Mouse (Mus musculus) cerebellum, adult 2 months (tissue): Measurements from ENCODE around the gene Ptges2.

Source experiments
- CTCF ChIP-seq: fragments of 200-500 bp; IDR thresholded peaks from 2 replicates; pipeline ENCODE4 v1.5.1; 2011; ENCODE audit warnings: low read depth, mild to moderate bottlenecking, control low read depth, low read length, moderate library complexity, borderline replicate concordance; ENCODE audit not compliant: insufficient read depth
- POLR2A ChIP-seq: fragments of 200-500 bp; IDR thresholded peaks from 2 replicates; pipeline ENCODE4 v1.6.1; 2011; ENCODE audit warnings: low read length, control low read depth, borderline replicate concordance; ENCODE audit not compliant: insufficient read depth

GRCm38 (mm10) chr2:32436686-32437372 is 41.1 kb downstream of the Ptges2 start:
- TF ChIP-seq CTCF (no peak), POLR2A (no peak)
